Mouse (Mus musculus) MEL (cell line): Measurements from ENCODE around the gene Kcnk13. TPM values are rescaled to one million over a fixed set of nuclear protein-coding genes. Genes with fewer than 3 reads are reported as not detected.

Experiments
- DNase-seq: peaks from one replicate; pipeline ENCODE4 v3.0.0; 2011; ENCODE audit warnings: low read depth, low spot score
- H3K27ac ChIP-seq: 2 replicates; pipeline ENCODE4 v1.5.1; 2012; ENCODE audit warnings: low read depth, mild to moderate bottlenecking, control low read depth, low read length, moderate library complexity; ENCODE audit not compliant: control insufficient read depth
- H3K27me3 ChIP-seq, 2 experiments: fragments of 150-350 bp in 1 of 2; sonication (generic) in 1 of 2; 2 replicates each; pipeline ENCODE4 v1.6.1; 2012; ENCODE audit warnings: low read length in 2 of 2, mild to moderate bottlenecking in 2 of 2, improper control_type of control experiment in 1 of 2, moderate library complexity in 1 of 2; ENCODE audit not compliant: insufficient read depth in 2 of 2, control insufficient read depth in 1 of 2
- H3K36me3 ChIP-seq, 2 experiments: 2 replicates each; pipeline ENCODE4 v1.6.1; 2012 to 2014; ENCODE audit warnings: low read length in 2 of 2, improper control_type of control experiment in 1 of 2, inconsistent platforms in 1 of 2, mild to moderate bottlenecking in 1 of 2; ENCODE audit not compliant: insufficient read depth in 2 of 2, control insufficient read depth in 1 of 2
- H3K4me1 ChIP-seq, 2 experiments: fragments of 150-350 bp in 1 of 2; sonication (generic) in 1 of 2; 2 replicates each; pipeline ENCODE4 v1.6.1; 2012; ENCODE audit warnings: low read length in 2 of 2, improper control_type of control experiment in 1 of 2, mild to moderate bottlenecking in 1 of 2; ENCODE audit not compliant: insufficient read depth in 2 of 2, control insufficient read depth in 1 of 2
- H3K4me3 ChIP-seq, 2 experiments: fragments of 150-350 bp in 1 of 2; sonication (generic) in 1 of 2; 2 replicates each; pipeline ENCODE4 v1.5.1; 2012; ENCODE audit warnings: low read depth in 2 of 2, low read length in 2 of 2, mild to moderate bottlenecking in 2 of 2, moderate library complexity in 2 of 2, control low read depth in 1 of 2, improper control_type of control experiment in 1 of 2; ENCODE audit not compliant: control insufficient read depth in 1 of 2, insufficient read depth in 1 of 2
- H3K79me2 ChIP-seq: 2 replicates; pipeline ENCODE4 v1.6.1; 2012; ENCODE audit warnings: mild to moderate bottlenecking, low read length, moderate library complexity; ENCODE audit not compliant: control insufficient read depth, poor library complexity, insufficient read depth
- H3K9ac ChIP-seq: 2 replicates; pipeline ENCODE4 v1.6.1; 2012; ENCODE audit warnings: low read depth, mild to moderate bottlenecking, control low read depth, low read length, moderate library complexity; ENCODE audit not compliant: control insufficient read depth, poor library complexity, severe bottlenecking
- H3K9me3 ChIP-seq: fragments of 150-350 bp; sonication (generic); replicated peaks from 2 replicates; pipeline ENCODE4 v1.6.1; 2012; ENCODE audit warnings: mild to moderate bottlenecking, low read length, improper control_type of control experiment, moderate library complexity; ENCODE audit not compliant: insufficient read depth
- BHLHE40 ChIP-seq: IDR thresholded peaks from 2 replicates; pipeline ENCODE4 v1.6.1; 2012; ENCODE audit warnings: low read depth, mild to moderate bottlenecking, inconsistent platforms, low read length, improper control_type of control experiment, borderline replicate concordance
- CHD1 ChIP-seq: IDR thresholded peaks from 2 replicates; pipeline ENCODE4 v1.6.1; 2012; ENCODE audit warnings: low read depth, mild to moderate bottlenecking, inconsistent platforms, low read length, improper control_type of control experiment
- CHD2 ChIP-seq: IDR thresholded peaks from 2 replicates; pipeline ENCODE4 v1.6.1; 2011; ENCODE audit warnings: low read length, improper control_type of control experiment
- CTCF ChIP-seq, 3 experiments: IDR thresholded peaks in 2 of 3; conservative IDR thresholded peaks in 1 of 3; 2 replicates each; pipeline ENCODE4 v1.5.1; 2011 to 2012; ENCODE audit warnings: low read length in 3 of 3, low read depth in 2 of 3, mild to moderate bottlenecking in 2 of 3, improper control_type of control experiment in 1 of 3, inconsistent platforms in 1 of 3, mixed read lengths in 1 of 3, moderate library complexity in 1 of 3; ENCODE audit not compliant: control insufficient read depth in 1 of 3, insufficient read depth in 1 of 3, poor library complexity in 1 of 3, severe bottlenecking in 1 of 3
- E2F4 ChIP-seq: IDR thresholded peaks from 2 replicates; pipeline ENCODE4 v1.6.1; 2011; ENCODE audit warnings: low read depth, low read length, improper control_type of control experiment, borderline replicate concordance
- ETS1 ChIP-seq: IDR thresholded peaks from 2 replicates; pipeline ENCODE4 v1.6.1; 2012; ENCODE audit warnings: low read depth, mild to moderate bottlenecking, inconsistent platforms, low read length, improper control_type of control experiment, moderate library complexity
- GABPA ChIP-seq: IDR thresholded peaks from 2 replicates; pipeline ENCODE4 v1.6.1; 2012; ENCODE audit warnings: low read depth, mild to moderate bottlenecking, inconsistent platforms, low read length, improper control_type of control experiment, moderate library complexity
- KAT2A ChIP-seq: conservative IDR thresholded peaks from 2 replicates; pipeline ENCODE4 v1.6.1; 2012; ENCODE audit warnings: low read depth, low read length, improper control_type of control experiment, inconsistent platforms
- MAFK ChIP-seq: IDR thresholded peaks from 2 replicates; pipeline ENCODE4 v1.6.1; 2011; ENCODE audit warnings: low read depth, mild to moderate bottlenecking, low read length, improper control_type of control experiment, borderline replicate concordance
- MYB ChIP-seq: IDR thresholded peaks from 2 replicates; pipeline ENCODE4 v1.6.1; 2011; ENCODE audit warnings: mild to moderate bottlenecking, low read depth, low read length, improper control_type of control experiment
- MYC ChIP-seq: IDR thresholded peaks from 2 replicates; pipeline ENCODE4 v1.6.1; 2011; ENCODE audit warnings: low read depth, mild to moderate bottlenecking, low read length, improper control_type of control experiment, moderate library complexity
- POLR2A ChIP-seq, 2 experiments: IDR thresholded peaks; 2 replicates each; pipeline ENCODE4 v1.6.1; 2011 to 2012; ENCODE audit warnings: low read length in 2 of 2, mild to moderate bottlenecking in 2 of 2, control low read depth in 1 of 2, improper control_type of control experiment in 1 of 2, low read depth in 1 of 2, moderate library complexity in 1 of 2; ENCODE audit not compliant: control insufficient read depth in 1 of 2, insufficient read depth in 1 of 2, poor library complexity in 1 of 2
- SIN3A ChIP-seq: IDR thresholded peaks from 2 replicates; pipeline ENCODE4 v1.6.1; 2012; ENCODE audit warnings: low read length, improper control_type of control experiment, inconsistent platforms
- SMC3 ChIP-seq: IDR thresholded peaks from 2 replicates; pipeline ENCODE4 v1.6.1; 2011; ENCODE audit warnings: low read depth, low read length, improper control_type of control experiment
- TBP ChIP-seq: IDR thresholded peaks from 2 replicates; pipeline ENCODE4 v1.8.0; 2011; ENCODE audit warnings: low read depth, low read length, improper control_type of control experiment
- USF2 ChIP-seq, 2 experiments: IDR thresholded peaks; 2 replicates each; pipeline ENCODE4 v1.6.1; 2011 to 2012; ENCODE audit warnings: improper control_type of control experiment in 2 of 2, low read length in 2 of 2, borderline replicate concordance in 1 of 2, inconsistent platforms in 1 of 2, low read depth in 1 of 2, mild to moderate bottlenecking in 1 of 2; ENCODE audit not compliant: insufficient read depth in 1 of 2
- polyA plus RNA-seq, 2 experiments: library from polyadenylated mRNA; stranded (reverse) in 1 of 2; unstranded in 1 of 2; fragments of >175 nt in 1 of 2; fragments of >200 nt in 1 of 2; gene quantifications; 2 replicates each; pipeline versions ENCODE4 v1.2.1 to v1.2.4; 2012; ENCODE audit warnings: low replicate concordance in 2 of 2, low read depth in 1 of 2; ENCODE audit not compliant: insufficient read length in 2 of 2, insufficient read depth in 1 of 2, missing spikeins in 1 of 2
- total RNA-seq: library from RNA; depleted of rRNA; stranded (reverse); fragments of 300-350 nt; gene quantifications from 2 replicates; pipeline ENCODE4 v1.2.3, GENCODE M21; 2012

Kcnk13 gene
- total and polyA plus RNA-seq, 3 experiments: not detected

DNA sequence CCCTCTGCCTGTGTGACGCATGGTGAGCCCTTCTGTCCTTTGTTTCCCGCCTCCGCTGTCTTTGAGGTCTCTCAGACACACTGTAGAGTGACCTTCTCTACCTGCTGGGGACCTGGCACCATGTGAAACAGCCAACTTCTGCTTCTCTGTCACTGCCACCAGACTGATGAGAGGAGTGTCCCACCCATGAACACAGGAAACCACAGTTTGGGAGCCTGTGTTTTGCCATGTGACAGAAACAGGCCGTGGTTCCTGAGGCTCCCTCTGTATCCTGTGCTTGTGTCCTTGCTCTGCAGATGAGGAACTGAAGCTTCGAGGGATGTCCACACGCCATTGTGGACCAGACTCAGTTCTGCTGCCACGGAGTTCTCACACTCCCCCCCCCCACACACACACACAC lies 7.9 kb upstream of the Kcnk13 start:
- H3K4me3 ChIP-seq: no peak overlapping the region
- H3K9me3 ChIP-seq: no peaks in the 10 kb centered on the region
- no peak overlapping the region for H3K9ac ChIP-seq
- H3K4me1 ChIP-seq: peaks cover 0 to 15% of the 10 kb centered on the region in 2 experiments; a peak in 1 of 4 replicates
- peaks cover 0 to 11% of the 10 kb centered on the region in 2 experiments; a peak in 2 of 4 replicates for H3K36me3 ChIP-seq
- DNase-seq: peak; percentile 13
- no peaks in the 10 kb centered on the region for H3K27me3 ChIP-seq
- TF ChIP-seq CTCF (IDR thresholded peaks at IDR 0.05 in 2 of 3, conservative IDR thresholded peaks at IDR 0.05 in 1 of 3; ENCODE audit: control insufficient read depth in 1 of 3, insufficient read depth in 1 of 3, low read depth in 2 of 3, low read length in 3 of 3, poor library complexity in 1 of 3, severe bottlenecking in 1 of 3) (no peak), MYB (no peak), SMC3 (no peak), USF2 (IDR thresholded peaks at IDR 0.05; ENCODE audit: borderline replicate concordance in 1 of 2, insufficient read depth in 1 of 2, low read depth in 1 of 2, low read length in 2 of 2) (no peak), ETS1 (no peak), BHLHE40 (no peak), SIN3A (no peak), MYC (no peak), CHD1 (no peak), CHD2 (no peak), MAFK (no peak), KAT2A (no peak), POLR2A (IDR thresholded peaks at IDR 0.05; ENCODE audit: control insufficient read depth in 1 of 2, insufficient read depth in 1 of 2, low read depth in 1 of 2, low read length in 2 of 2, poor library complexity in 1 of 2) (no peak), E2F4 (no peak)
- H3K27ac ChIP-seq: no peak overlapping the region
- H3K79me2 ChIP-seq: no peaks in the 10 kb centered on the region

DNA sequence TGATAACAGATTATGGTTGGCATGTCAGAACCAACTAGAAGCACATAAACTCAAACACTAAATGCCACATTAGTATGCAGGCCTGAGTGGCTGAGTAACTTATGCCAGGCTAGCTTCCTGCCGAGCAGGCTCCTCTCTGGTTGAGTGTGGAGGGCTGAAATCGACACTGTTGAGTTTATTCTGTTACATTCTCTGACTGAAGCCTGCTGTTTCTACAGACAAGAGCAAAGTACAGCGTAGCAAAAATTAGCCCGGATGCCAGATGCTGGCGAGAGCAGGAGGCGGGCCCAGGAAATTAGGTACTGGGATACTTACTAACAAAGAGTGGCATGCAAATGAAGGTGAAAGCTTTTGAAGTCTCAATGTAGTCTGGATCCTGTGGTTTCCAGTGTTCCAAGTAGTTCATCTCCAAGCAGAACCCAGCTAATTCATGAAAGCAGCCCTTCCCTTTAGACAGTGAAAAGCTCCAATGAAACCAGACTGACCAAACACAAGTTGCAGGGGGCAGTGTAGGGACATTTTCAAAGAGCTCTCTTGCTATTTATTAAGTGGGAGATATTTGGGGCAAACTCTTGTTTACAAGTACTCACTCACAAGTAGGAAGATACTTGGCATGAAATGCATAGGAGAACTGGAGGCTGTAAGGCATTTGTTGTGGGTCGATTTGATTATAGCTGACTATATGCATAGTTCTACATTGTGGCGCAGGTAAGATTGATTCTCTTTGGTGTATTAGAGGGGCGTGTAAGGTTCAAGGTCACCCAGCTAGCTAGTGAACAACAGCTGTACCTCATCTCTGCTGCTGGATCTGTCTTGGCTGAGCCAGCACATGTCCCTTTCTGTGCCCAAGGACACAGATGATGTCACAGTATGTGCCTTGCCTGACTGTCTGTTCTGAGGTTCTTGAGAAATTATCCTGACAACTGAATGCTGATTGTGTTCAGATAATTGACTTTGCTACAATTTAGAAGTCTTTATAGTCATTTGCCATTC lies 5.9 kb upstream of the Kcnk13 start:
- TF ChIP-seq GABPA: no peak
- no peak for TF ChIP-seq TBP
- no peak overlapping the region for H3K27ac ChIP-seq
- no peak overlapping the region for H3K4me3 ChIP-seq
- no peak for DNase-seq
- no peak overlapping the region for H3K9ac ChIP-seq
- no peaks in the 10 kb centered on the region; a peak in 1 of 4 replicates for H3K27me3 ChIP-seq
- H3K9me3 ChIP-seq: no peaks in the 10 kb centered on the region
- H3K36me3 ChIP-seq: peaks cover 0 to 11% of the 10 kb centered on the region in 2 experiments; a peak in 2 of 4 replicates
- no peaks in the 10 kb centered on the region for H3K79me2 ChIP-seq
- peaks cover 0 to 15% of the 10 kb centered on the region in 2 experiments; a peak in 1 of 4 replicates for H3K4me1 ChIP-seq
